Mouse (Mus musculus): ENCODE data around the gene Pdzd9. TPM values are rescaled to one million over a fixed set of nuclear protein-coding genes. Genes with fewer than 3 reads are reported as not detected.

The Pdzd9 gene
- polyA plus RNA-seq, 1 experiment from 2014 or later, result 0.44 TPM

- no peak overlapping the region for H3K4me3 ChIP-seq (ENCODE audit: low read depth, low read length)
- no peak for DNase-seq (ENCODE audit: low spot score)
- ATAC-seq (ENCODE audit: insufficient read depth, low FRiP score, low TSS enrichment), result no peak
- H3K9ac ChIP-seq (ENCODE audit: low read length), result no peak overlapping the region
- no peaks in the 10 kb centered on the region for H3K27me3 ChIP-seq (ENCODE audit: control insufficient read depth, insufficient read depth, low read length)
- H3K27ac ChIP-seq (ENCODE audit: low read depth, low read length), result no peak overlapping the region
- H3K4me2 ChIP-seq (ENCODE audit: low read depth), result no peak overlapping the region
- no peaks in the 10 kb centered on the region for H3K4me1 ChIP-seq (ENCODE audit: control insufficient read depth, insufficient read depth, low read length)
- H3K36me3 ChIP-seq (ENCODE audit: control insufficient read depth, insufficient read depth, low read length), result no peaks in the 10 kb centered on the region; the same call in 1 of the 2 replicates
- 20% methylated on average over 6 of the region's 6 CpGs for WGBS
- no peaks in the 10 kb centered on the region for H3K9me3 ChIP-seq (ENCODE audit: control insufficient read depth, low read length)
Measured at GRCm38 (mm10) chr7:120695196-120695595, 25.1 kb upstream of the Pdzd9 start.

- Histone ChIP-seq H3K4me1 (ENCODE audit: control insufficient read depth, insufficient read depth, low read length) (no peaks in the 10 kb centered on the region), H3K9ac (ENCODE audit: low read length) (no peak overlapping the region), H3K4me3 (ENCODE audit: low read depth, low read length) (no peak overlapping the region), H3K27me3 (ENCODE audit: control insufficient read depth, insufficient read depth, low read length) (no peaks in the 10 kb centered on the region), H3K27ac (ENCODE audit: low read depth, low read length) (no peak overlapping the region), H3K9me3 (ENCODE audit: control insufficient read depth, low read length) (no peaks in the 10 kb centered on the region), H3K4me2 (ENCODE audit: low read depth) (no peak overlapping the region), H3K36me3 (ENCODE audit: control insufficient read depth, insufficient read depth, low read length) (no peaks in the 10 kb centered on the region; the same call in 1 of the 2 replicates)
- ATAC-seq (ENCODE audit: insufficient read depth, low FRiP score, low TSS enrichment) (no peak), DNase-seq (ENCODE audit: low spot score) (no peak)
- 93% methylated on average over 5 of the region's 5 CpGs for WGBS
Measured at GRCm38 (mm10) chr7:120693831-120694375, 23.8 kb upstream of the Pdzd9 start.

GRCm38 (mm10) chr7:120690634-120691033 lies 20.5 kb upstream of the Pdzd9 start:
- no peak for ATAC-seq (ENCODE audit: insufficient read depth, low FRiP score, low TSS enrichment)
- no peak overlapping the region for H3K27ac ChIP-seq (ENCODE audit: low read depth, low read length)
- DNase-seq (ENCODE audit: low spot score), result no peak
- no peaks in the 10 kb centered on the region for H3K27me3 ChIP-seq (ENCODE audit: control insufficient read depth, insufficient read depth, low read length)
- 72% methylated on average over 4 of the region's 4 CpGs for WGBS
- H3K36me3 ChIP-seq (ENCODE audit: control insufficient read depth, insufficient read depth, low read length), result no peaks in the 10 kb centered on the region
- H3K9me3 ChIP-seq (ENCODE audit: control insufficient read depth, low read length), result no peaks in the 10 kb centered on the region
- no peak overlapping the region for H3K4me2 ChIP-seq (ENCODE audit: low read depth)
- no peak overlapping the region for H3K9ac ChIP-seq (ENCODE audit: low read length)
- H3K4me3 ChIP-seq (ENCODE audit: low read depth, low read length), result no peak overlapping the region
- no peaks in the 10 kb centered on the region for H3K4me1 ChIP-seq (ENCODE audit: control insufficient read depth, insufficient read depth, low read length)

- WGBS, result 94% methylated on average over 6 of the region's 6 CpGs
- Histone ChIP-seq H3K9me3 (ENCODE audit: control insufficient read depth, low read length) (no peaks in the 10 kb centered on the region), H3K9ac (ENCODE audit: low read length) (no peak overlapping the region), H3K4me3 (ENCODE audit: low read depth, low read length) (no peak overlapping the region), H3K36me3 (ENCODE audit: control insufficient read depth, insufficient read depth, low read length) (no peaks in the 10 kb centered on the region), H3K27ac (ENCODE audit: low read depth, low read length) (no peak overlapping the region), H3K4me1 (ENCODE audit: control insufficient read depth, insufficient read depth, low read length) (no peaks in the 10 kb centered on the region), H3K4me2 (ENCODE audit: low read depth) (no peak overlapping the region), H3K27me3 (ENCODE audit: control insufficient read depth, insufficient read depth, low read length) (no peaks in the 10 kb centered on the region)
- ATAC-seq (ENCODE audit: insufficient read depth, low FRiP score, low TSS enrichment) (no peak), DNase-seq (ENCODE audit: low spot score) (no peak)
Measured at GRCm38 (mm10) chr7:120685227-120685626, 15.1 kb upstream of the Pdzd9 start.

GRCm38 (mm10) chr7:120684731-120685161 lies 14.6 kb upstream of the Pdzd9 start:
- H3K9ac ChIP-seq (ENCODE audit: low read length), result no peak overlapping the region
- no peak overlapping the region for H3K4me2 ChIP-seq (ENCODE audit: low read depth)
- no peak overlapping the region for H3K27ac ChIP-seq (ENCODE audit: low read depth, low read length)
- H3K36me3 ChIP-seq (ENCODE audit: control insufficient read depth, insufficient read depth, low read length), result no peaks in the 10 kb centered on the region
- DNase-seq (ENCODE audit: low spot score) (no peak), ATAC-seq (ENCODE audit: insufficient read depth, low FRiP score, low TSS enrichment) (no peak)
- H3K4me3 ChIP-seq (ENCODE audit: low read depth, low read length), result no peak overlapping the region
- H3K4me1 ChIP-seq (ENCODE audit: control insufficient read depth, insufficient read depth, low read length), result no peaks in the 10 kb centered on the region
- H3K9me3 ChIP-seq (ENCODE audit: control insufficient read depth, low read length), result no peaks in the 10 kb centered on the region
- no peaks in the 10 kb centered on the region for H3K27me3 ChIP-seq (ENCODE audit: control insufficient read depth, insufficient read depth, low read length)
- WGBS, result 96% methylated on average over 2 of the region's 2 CpGs

GRCm38 (mm10) chr7:120682002-120682401 lies 11.9 kb upstream of the Pdzd9 start:
- Histone ChIP-seq H3K9ac (ENCODE audit: low read length) (no peak overlapping the region), H3K9me3 (ENCODE audit: control insufficient read depth, low read length) (no peaks in the 10 kb centered on the region), H3K4me1 (ENCODE audit: control insufficient read depth, insufficient read depth, low read length) (peaks cover 9% of the 10 kb centered on the region; the same call in 1 of the 2 replicates), H3K4me2 (ENCODE audit: low read depth) (no peak overlapping the region), H3K27me3 (ENCODE audit: control insufficient read depth, insufficient read depth, low read length) (no peaks in the 10 kb centered on the region), H3K4me3 (ENCODE audit: low read depth, low read length) (no peak overlapping the region), H3K27ac (ENCODE audit: low read depth, low read length) (no peak overlapping the region), H3K36me3 (ENCODE audit: control insufficient read depth, insufficient read depth, low read length) (no peaks in the 10 kb centered on the region)
- ATAC-seq (ENCODE audit: insufficient read depth, low FRiP score, low TSS enrichment), result no peak
- WGBS, result 90% methylated on average over 4 of the region's 4 CpGs
- DNase-seq (ENCODE audit: low spot score), result no peak

- H3K9ac ChIP-seq (ENCODE audit: low read length), result no peak overlapping the region
- peak overlapping the region; percentile 6; the same call in 1 of the 2 replicates for H3K4me3 ChIP-seq (ENCODE audit: low read depth, low read length)
- H3K36me3 ChIP-seq (ENCODE audit: control insufficient read depth, insufficient read depth, low read length), result no peaks in the 10 kb centered on the region
- WGBS, result 73% methylated on average over 8 of the region's 8 CpGs
- H3K9me3 ChIP-seq (ENCODE audit: control insufficient read depth, low read length), result no peaks in the 10 kb centered on the region
- no peak for ATAC-seq (ENCODE audit: insufficient read depth, low FRiP score, low TSS enrichment)
- no peak for DNase-seq (ENCODE audit: low spot score)
- H3K4me2 ChIP-seq (ENCODE audit: low read depth), result peak overlapping the region; percentile 67
- peaks cover 13% of the 10 kb centered on the region for H3K4me1 ChIP-seq (ENCODE audit: control insufficient read depth, insufficient read depth, low read length)
- H3K27ac ChIP-seq (ENCODE audit: low read depth, low read length), result no peak overlapping the region
- no peaks in the 10 kb centered on the region for H3K27me3 ChIP-seq (ENCODE audit: control insufficient read depth, insufficient read depth, low read length)
Measured at GRCm38 (mm10) chr7:120679023-120679422, 8.9 kb upstream of the Pdzd9 start.

- WGBS, result 3% methylated on average over 33 of the region's 42 CpGs
- Histone ChIP-seq H3K36me3 (ENCODE audit: control insufficient read depth, insufficient read depth, low read length) (no peaks in the 10 kb centered on the region), H3K4me2 (ENCODE audit: low read depth) (peak overlapping the region; percentile 67), H3K27ac (ENCODE audit: low read depth, low read length) (peak overlapping the region; percentile 68; the same call in 1 of the 2 replicates), H3K4me3 (ENCODE audit: low read depth, low read length) (peak overlapping the region; percentile 88), H3K9ac (ENCODE audit: low read length) (peak overlapping the region; percentile 92), H3K4me1 (ENCODE audit: control insufficient read depth, insufficient read depth, low read length) (peaks cover 13% of the 10 kb centered on the region), H3K9me3 (ENCODE audit: control insufficient read depth, low read length) (no peaks in the 10 kb centered on the region), H3K27me3 (ENCODE audit: control insufficient read depth, insufficient read depth, low read length) (no peaks in the 10 kb centered on the region)
- ATAC-seq (ENCODE audit: insufficient read depth, low FRiP score, low TSS enrichment) (peak; percentile 71; the same call in 1 of the 2 replicates), DNase-seq (ENCODE audit: low spot score) (peak; percentile 15)
Measured at GRCm38 (mm10) chr7:120677764-120678531, 7.8 kb upstream of the Pdzd9 start.

All from neural tube, embryonic 11.5 days (tissue).